Mouse (Mus musculus) MEL (cell line): ENCODE measurements around the gene Gm11096. TPM values are rescaled to one million over a fixed set of nuclear protein-coding genes. Genes with fewer than 3 reads are reported as not detected.
A peak's percentile ranks its signal among the peaks of the same experiment; 100 is the strongest.

Source experiments
- DNase-seq: peaks from one replicate; pipeline ENCODE4 v3.0.0; 2011; ENCODE audit warnings: low read depth, low spot score
- H3K27ac ChIP-seq: 2 replicates; pipeline ENCODE4 v1.5.1; 2012; ENCODE audit warnings: low read depth, mild to moderate bottlenecking, control low read depth, low read length, moderate library complexity; ENCODE audit not compliant: control insufficient read depth
- H3K27me3 ChIP-seq, 2 experiments: fragments of 150-350 bp in 1 of 2; sonication (generic) in 1 of 2; 2 replicates each; pipeline ENCODE4 v1.6.1; 2012; ENCODE audit warnings: low read length in 2 of 2, mild to moderate bottlenecking in 2 of 2, improper control_type of control experiment in 1 of 2, moderate library complexity in 1 of 2; ENCODE audit not compliant: insufficient read depth in 2 of 2, control insufficient read depth in 1 of 2
- H3K36me3 ChIP-seq, 2 experiments: 2 replicates each; pipeline ENCODE4 v1.6.1; 2012 to 2014; ENCODE audit warnings: low read length in 2 of 2, improper control_type of control experiment in 1 of 2, inconsistent platforms in 1 of 2, mild to moderate bottlenecking in 1 of 2; ENCODE audit not compliant: insufficient read depth in 2 of 2, control insufficient read depth in 1 of 2
- H3K4me1 ChIP-seq, 2 experiments: fragments of 150-350 bp in 1 of 2; sonication (generic) in 1 of 2; 2 replicates each; pipeline ENCODE4 v1.6.1; 2012; ENCODE audit warnings: low read length in 2 of 2, improper control_type of control experiment in 1 of 2, mild to moderate bottlenecking in 1 of 2; ENCODE audit not compliant: insufficient read depth in 2 of 2, control insufficient read depth in 1 of 2
- H3K4me3 ChIP-seq, 2 experiments: fragments of 150-350 bp in 1 of 2; sonication (generic) in 1 of 2; 2 replicates each; pipeline ENCODE4 v1.5.1; 2012; ENCODE audit warnings: low read depth in 2 of 2, low read length in 2 of 2, mild to moderate bottlenecking in 2 of 2, moderate library complexity in 2 of 2, control low read depth in 1 of 2, improper control_type of control experiment in 1 of 2; ENCODE audit not compliant: control insufficient read depth in 1 of 2, insufficient read depth in 1 of 2
- H3K79me2 ChIP-seq: 2 replicates; pipeline ENCODE4 v1.6.1; 2012; ENCODE audit warnings: mild to moderate bottlenecking, low read length, moderate library complexity; ENCODE audit not compliant: control insufficient read depth, poor library complexity, insufficient read depth
- H3K9ac ChIP-seq: 2 replicates; pipeline ENCODE4 v1.6.1; 2012; ENCODE audit warnings: low read depth, mild to moderate bottlenecking, control low read depth, low read length, moderate library complexity; ENCODE audit not compliant: control insufficient read depth, poor library complexity, severe bottlenecking
- H3K9me3 ChIP-seq: fragments of 150-350 bp; sonication (generic); replicated peaks from 2 replicates; pipeline ENCODE4 v1.6.1; 2012; ENCODE audit warnings: mild to moderate bottlenecking, low read length, improper control_type of control experiment, moderate library complexity; ENCODE audit not compliant: insufficient read depth
- BHLHE40 ChIP-seq: IDR thresholded peaks from 2 replicates; pipeline ENCODE4 v1.6.1; 2012; ENCODE audit warnings: low read depth, mild to moderate bottlenecking, inconsistent platforms, low read length, improper control_type of control experiment, borderline replicate concordance
- CHD1 ChIP-seq: IDR thresholded peaks from 2 replicates; pipeline ENCODE4 v1.6.1; 2012; ENCODE audit warnings: low read depth, mild to moderate bottlenecking, inconsistent platforms, low read length, improper control_type of control experiment
- CTCF ChIP-seq, 3 experiments: IDR thresholded peaks in 2 of 3; conservative IDR thresholded peaks in 1 of 3; 2 replicates each; pipeline ENCODE4 v1.5.1; 2011 to 2012; ENCODE audit warnings: low read length in 3 of 3, low read depth in 2 of 3, mild to moderate bottlenecking in 2 of 3, improper control_type of control experiment in 1 of 3, inconsistent platforms in 1 of 3, mixed read lengths in 1 of 3, moderate library complexity in 1 of 3; ENCODE audit not compliant: control insufficient read depth in 1 of 3, insufficient read depth in 1 of 3, poor library complexity in 1 of 3, severe bottlenecking in 1 of 3
- E2F4 ChIP-seq: IDR thresholded peaks from 2 replicates; pipeline ENCODE4 v1.6.1; 2011; ENCODE audit warnings: low read depth, low read length, improper control_type of control experiment, borderline replicate concordance
- ELF1 ChIP-seq: IDR thresholded peaks from 2 replicates; pipeline ENCODE4 v1.6.1; 2014; ENCODE audit warnings: low read depth, mild to moderate bottlenecking, inconsistent platforms, low read length, improper control_type of control experiment, moderate library complexity
- EP300 ChIP-seq, 2 experiments: IDR thresholded peaks; 2 replicates each; pipeline ENCODE4 v1.6.1; 2011; ENCODE audit warnings: improper control_type of control experiment in 2 of 2, low read length in 2 of 2, low read depth in 1 of 2, mild to moderate bottlenecking in 1 of 2
- ETS1 ChIP-seq: IDR thresholded peaks from 2 replicates; pipeline ENCODE4 v1.6.1; 2012; ENCODE audit warnings: low read depth, mild to moderate bottlenecking, inconsistent platforms, low read length, improper control_type of control experiment, moderate library complexity
- GATA1 ChIP-seq: IDR thresholded peaks from 2 replicates; pipeline ENCODE4 v1.6.1; 2011; ENCODE audit warnings: low read depth, low read length, improper control_type of control experiment
- HCFC1 ChIP-seq: IDR thresholded peaks from 2 replicates; pipeline ENCODE4 v1.6.1; 2012; ENCODE audit warnings: low read depth, mild to moderate bottlenecking, inconsistent platforms, low read length, improper control_type of control experiment, moderate library complexity
- MAFK ChIP-seq: IDR thresholded peaks from 2 replicates; pipeline ENCODE4 v1.6.1; 2011; ENCODE audit warnings: low read depth, mild to moderate bottlenecking, low read length, improper control_type of control experiment, borderline replicate concordance
- MAX ChIP-seq: IDR thresholded peaks from 2 replicates; pipeline ENCODE4 v1.6.1; 2011; ENCODE audit warnings: low read length, improper control_type of control experiment
- MXI1 ChIP-seq: IDR thresholded peaks from 2 replicates; pipeline ENCODE4 v1.6.1; 2011; ENCODE audit warnings: mild to moderate bottlenecking, low read depth, low read length, improper control_type of control experiment
- MYC ChIP-seq: IDR thresholded peaks from 2 replicates; pipeline ENCODE4 v1.6.1; 2011; ENCODE audit warnings: low read depth, mild to moderate bottlenecking, low read length, improper control_type of control experiment, moderate library complexity
- POLR2A ChIP-seq, 2 experiments: IDR thresholded peaks; 2 replicates each; pipeline ENCODE4 v1.6.1; 2011 to 2012; ENCODE audit warnings: low read length in 2 of 2, mild to moderate bottlenecking in 2 of 2, control low read depth in 1 of 2, improper control_type of control experiment in 1 of 2, low read depth in 1 of 2, moderate library complexity in 1 of 2; ENCODE audit not compliant: control insufficient read depth in 1 of 2, insufficient read depth in 1 of 2, poor library complexity in 1 of 2
- RCOR1 ChIP-seq: IDR thresholded peaks from 2 replicates; pipeline ENCODE4 v1.6.1; 2012; ENCODE audit warnings: low read depth, mild to moderate bottlenecking, inconsistent platforms, low read length, improper control_type of control experiment
- SIN3A ChIP-seq: IDR thresholded peaks from 2 replicates; pipeline ENCODE4 v1.6.1; 2012; ENCODE audit warnings: low read length, improper control_type of control experiment, inconsistent platforms
- TBP ChIP-seq: IDR thresholded peaks from 2 replicates; pipeline ENCODE4 v1.8.0; 2011; ENCODE audit warnings: low read depth, low read length, improper control_type of control experiment
- USF1 ChIP-seq: IDR thresholded peaks from 2 replicates; pipeline ENCODE4 v1.6.1; 2014; ENCODE audit warnings: low read depth, mild to moderate bottlenecking, inconsistent platforms, low read length, improper control_type of control experiment, moderate library complexity
- USF2 ChIP-seq, 2 experiments: IDR thresholded peaks; 2 replicates each; pipeline ENCODE4 v1.6.1; 2011 to 2012; ENCODE audit warnings: improper control_type of control experiment in 2 of 2, low read length in 2 of 2, borderline replicate concordance in 1 of 2, inconsistent platforms in 1 of 2, low read depth in 1 of 2, mild to moderate bottlenecking in 1 of 2; ENCODE audit not compliant: insufficient read depth in 1 of 2
- ZNF384 ChIP-seq: IDR thresholded peaks from 2 replicates; pipeline ENCODE4 v1.6.1; 2012; ENCODE audit warnings: low read depth, mild to moderate bottlenecking, inconsistent platforms, low read length, improper control_type of control experiment
- polyA plus RNA-seq, 2 experiments: library from polyadenylated mRNA; stranded (reverse) in 1 of 2; unstranded in 1 of 2; fragments of >175 nt in 1 of 2; fragments of >200 nt in 1 of 2; gene quantifications; 2 replicates each; pipeline versions ENCODE4 v1.2.1 to v1.2.4; 2012; ENCODE audit warnings: low replicate concordance in 2 of 2, low read depth in 1 of 2; ENCODE audit not compliant: insufficient read length in 2 of 2, insufficient read depth in 1 of 2, missing spikeins in 1 of 2
- total RNA-seq: library from RNA; depleted of rRNA; stranded (reverse); fragments of 300-350 nt; gene quantifications from 2 replicates; pipeline ENCODE4 v1.2.3, GENCODE M21; 2012

Gene Gm11096
- total and polyA plus RNA-seq, 3 experiments: not detected

- H3K27me3 ChIP-seq: no peaks in the 10 kb centered on the region
- H3K27ac ChIP-seq: peak overlapping the region; percentile 52
- TF ChIP-seq CTCF (IDR thresholded peaks at IDR 0.05 in 2 of 3, conservative IDR thresholded peaks at IDR 0.05 in 1 of 3; ENCODE audit: control insufficient read depth in 1 of 3, insufficient read depth in 1 of 3, low read depth in 2 of 3, low read length in 3 of 3, poor library complexity in 1 of 3, severe bottlenecking in 1 of 3) (no peak), HCFC1 (0 out of 2 replicates have a peak, but pooled peaks have one; percentile 37), ETS1 (peak; percentile 70; the same call in 1 of the 2 replicates), RCOR1 (peak; percentile 30; the same call in 1 of the 2 replicates), E2F4 (no peak), CHD1 (no peak), MAX (peak; percentile 98), EP300 (IDR thresholded peaks at IDR 0.05; ENCODE audit: low read depth in 1 of 2, low read length in 2 of 2) (no peak), MYC (peak; percentile 97), GATA1 (no peak), MXI1 (peak; percentile 85), ZNF384 (no peak), MAFK (peak; percentile 89), SIN3A (peak; percentile 46), BHLHE40 (peak; percentile 49; the same call in 1 of the 2 replicates), USF2 (IDR thresholded peaks at IDR 0.05; ENCODE audit: borderline replicate concordance in 1 of 2, insufficient read depth in 1 of 2, low read depth in 1 of 2, low read length in 2 of 2) (0 out of 4 replicates have a peak, but pooled peaks of 1 of the 2 experiments have one; percentile 18), USF1 (peak; percentile 81), TBP (peak; percentile 33; the same call in 1 of the 2 replicates), POLR2A (IDR thresholded peaks at IDR 0.05; ENCODE audit: control insufficient read depth in 1 of 2, insufficient read depth in 1 of 2, low read depth in 1 of 2, low read length in 2 of 2, poor library complexity in 1 of 2) (no peak), ELF1 (0 out of 2 replicates have a peak, but pooled peaks have one; percentile 23)
- no peaks in the 10 kb centered on the region for H3K9me3 ChIP-seq
- peak; percentile 92 for DNase-seq
- H3K4me1 ChIP-seq: peaks cover 0 to 5% of the 10 kb centered on the region in 2 experiments; a peak in 1 of 4 replicates
- H3K79me2 ChIP-seq: no peaks in the 10 kb centered on the region
- peaks cover 0 to 9% of the 10 kb centered on the region in 2 experiments; a peak in 2 of 4 replicates for H3K36me3 ChIP-seq
- peak overlapping the region; percentile 38 for H3K9ac ChIP-seq
- H3K4me3 ChIP-seq: peak overlapping the region; percentile 36 to 47
Measured at GRCm38 (mm10) chr17:81480351-81481161, 39.0 kb downstream of the Gm11096 start.
